Mouse (Mus musculus): ENCODE results near the gene Cdkl3. TPM values are rescaled to one million over a fixed set of nuclear protein-coding genes. Genes with fewer than 3 reads are reported as not detected.

Cdkl3 gene
- 13.4 TPM in 2 replicates for polyA plus RNA-seq (2016; fragmentation: Nextera tagmentation; extraction: Ambion mirVana)

DNA sequence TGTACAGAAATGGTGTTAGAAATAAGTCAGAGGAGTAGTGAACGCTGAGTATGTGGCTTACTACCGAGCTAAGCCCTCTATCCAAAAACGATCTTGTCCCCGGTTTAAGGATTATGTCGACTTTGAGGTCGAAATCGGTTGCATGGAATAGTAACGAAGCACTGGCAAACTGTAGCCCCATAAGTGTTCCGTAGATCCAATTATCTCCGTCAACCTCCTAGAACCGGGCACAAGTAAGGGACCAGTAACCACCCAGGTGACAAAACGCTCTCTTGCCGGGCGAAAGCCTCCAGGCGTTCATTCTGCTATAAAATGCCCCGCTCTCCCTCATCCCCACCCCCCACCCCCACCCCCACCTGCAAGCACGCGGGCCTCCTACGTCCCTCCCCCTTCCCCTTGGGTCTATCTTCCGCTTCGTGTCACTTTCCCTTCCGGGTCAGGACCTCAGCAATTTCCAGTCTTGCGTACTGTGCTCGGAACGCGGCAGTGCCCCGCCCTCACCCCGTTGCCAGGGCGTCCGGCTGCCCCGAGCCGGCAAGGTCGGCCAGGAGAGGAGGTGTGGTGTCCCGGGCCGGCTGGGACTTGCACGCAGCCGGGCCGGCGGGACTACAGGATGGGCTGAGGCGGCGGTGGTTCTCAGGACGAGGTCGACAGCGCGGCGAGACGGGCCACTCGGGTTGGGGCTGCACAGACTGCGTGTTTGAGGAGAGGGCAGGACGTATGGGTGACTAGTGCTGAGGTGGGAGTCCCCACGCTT lies at the start of gene Cdkl3:
Gene Cdkl3 (plus strand): TSS at position 450 of the 757 bp plus-strand sequence.
- H3K9ac ChIP-seq: peak within 1 kb of the TSS; percentile 82
- no peaks in the 10 kb centered on the region for H3K36me3 ChIP-seq
- H3K4me2 ChIP-seq (replicated peaks): peak within 1 kb of the TSS; percentile 61
- WGBS: under 1% methylated on average over 49 of the region's 51 CpGs
- H3K9me3 ChIP-seq: no peaks in the 10 kb centered on the region
- peak within 1 kb of the TSS; percentile 93 for H3K27ac ChIP-seq
- ATAC-seq (ENCODE audit: insufficient number of reproducible peaks, insufficient read depth, low FRiP score, low TSS enrichment): peak; percentile 85
- H3K27me3 ChIP-seq: no peaks in the 10 kb centered on the region
- H3K4me3 ChIP-seq: peak within 1 kb of the TSS; percentile 78
- H3K4me1 ChIP-seq: peaks cover 12% of the 10 kb centered on the region; the same call in 1 of the 2 replicates

DNA sequence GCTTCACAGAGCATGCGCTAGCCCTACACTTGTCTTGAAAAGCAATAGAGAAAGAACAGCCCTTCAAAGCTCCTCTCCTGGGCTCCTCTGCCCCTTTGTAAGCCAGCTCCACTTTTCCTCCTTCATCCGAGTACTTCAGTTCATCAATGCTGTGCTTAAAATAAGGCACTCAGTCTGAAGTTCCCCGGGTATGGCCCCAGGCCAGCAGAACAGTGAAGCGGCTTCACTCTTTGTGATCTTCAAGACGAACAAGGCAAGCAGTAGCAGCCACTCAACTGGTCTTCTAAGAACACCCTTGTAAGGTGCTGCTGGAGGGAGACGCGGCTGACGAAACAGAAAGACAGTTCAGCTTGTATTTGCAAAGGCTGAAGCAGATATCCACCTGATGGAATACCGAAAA lies 47.9 kb upstream of the Cdkl3 start:
- Histone ChIP-seq H3K9ac (no peak overlapping the region), H3K27ac (no peak overlapping the region), H3K4me2 (replicated peaks) (no peak overlapping the region), H3K4me3 (no peak overlapping the region), H3K36me3 (no peaks in the 10 kb centered on the region), H3K27me3 (no peaks in the 10 kb centered on the region), H3K9me3 (0 out of 2 replicates have a peak, but pooled peaks cover 3% of the 10 kb centered on the region), H3K4me1 (no peaks in the 10 kb centered on the region)
- 77% methylated on average over 9 of the region's 9 CpGs for WGBS
- no peak for ATAC-seq (ENCODE audit: insufficient number of reproducible peaks, insufficient read depth, low FRiP score, low TSS enrichment)

DNA sequence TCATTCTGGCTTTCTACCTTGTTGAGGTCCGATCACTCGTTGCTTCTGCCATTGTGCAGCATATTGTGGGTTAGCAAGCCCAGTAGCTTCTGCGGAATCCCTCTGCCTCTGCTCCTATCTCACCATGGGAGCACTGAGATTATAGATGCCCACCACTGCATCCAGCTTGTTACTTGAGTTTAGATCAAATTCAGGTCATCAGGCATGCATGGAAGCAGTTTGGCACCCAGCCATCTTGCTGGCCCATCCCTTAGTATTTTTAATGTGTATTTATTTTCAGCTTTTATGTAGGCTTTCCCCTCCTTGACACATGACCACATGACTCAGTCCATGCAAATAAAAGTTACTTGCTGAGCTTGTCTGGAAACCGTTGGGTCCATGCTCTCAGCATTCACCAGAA lies 46.3 kb upstream of the Cdkl3 start:
- no peaks in the 10 kb centered on the region for H3K36me3 ChIP-seq
- 95% methylated on average over 4 of the region's 4 CpGs for WGBS
- H3K4me3 ChIP-seq: no peak overlapping the region
- H3K4me1 ChIP-seq: no peaks in the 10 kb centered on the region
- ATAC-seq (ENCODE audit: insufficient number of reproducible peaks, insufficient read depth, low FRiP score, low TSS enrichment): no peak
- no peak overlapping the region for H3K9ac ChIP-seq
- no peaks in the 10 kb centered on the region for H3K27me3 ChIP-seq
- H3K4me2 ChIP-seq (replicated peaks): no peak overlapping the region
- H3K9me3 ChIP-seq: 0 out of 2 replicates have a peak, but pooled peaks cover 3% of the 10 kb centered on the region
- no peak overlapping the region for H3K27ac ChIP-seq

DNA sequence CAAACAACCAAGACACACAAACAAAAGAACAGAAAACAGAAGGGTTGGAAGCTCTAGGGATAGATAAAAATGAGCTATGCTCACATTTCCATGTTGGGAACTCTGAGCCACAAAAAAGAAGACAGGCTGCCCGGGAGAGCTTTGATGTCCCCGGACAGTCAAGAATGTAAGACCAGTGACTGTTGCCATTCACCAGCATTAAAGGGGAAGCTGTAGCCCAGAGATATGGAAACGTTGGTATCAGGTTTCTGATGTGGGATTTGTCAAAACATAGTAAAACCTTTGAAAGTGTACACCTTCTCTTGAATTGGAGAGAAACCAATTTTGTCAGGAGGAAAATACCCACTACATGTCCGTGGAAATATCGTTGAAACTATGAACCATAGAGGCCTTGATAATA lies 44.5 kb upstream of the Cdkl3 start:
- H3K27me3 ChIP-seq: no peaks in the 10 kb centered on the region
- H3K4me3 ChIP-seq: no peak overlapping the region
- H3K9me3 ChIP-seq: 0 out of 2 replicates have a peak, but pooled peaks cover 3% of the 10 kb centered on the region
- no peak overlapping the region for H3K4me2 ChIP-seq (replicated peaks)
- H3K36me3 ChIP-seq: no peaks in the 10 kb centered on the region
- H3K27ac ChIP-seq: no peak overlapping the region
- 78% methylated on average over 5 of the region's 5 CpGs for WGBS
- no peak for ATAC-seq (ENCODE audit: insufficient number of reproducible peaks, insufficient read depth, low FRiP score, low TSS enrichment)
- H3K4me1 ChIP-seq: no peaks in the 10 kb centered on the region
- no peak overlapping the region for H3K9ac ChIP-seq

DNA sequence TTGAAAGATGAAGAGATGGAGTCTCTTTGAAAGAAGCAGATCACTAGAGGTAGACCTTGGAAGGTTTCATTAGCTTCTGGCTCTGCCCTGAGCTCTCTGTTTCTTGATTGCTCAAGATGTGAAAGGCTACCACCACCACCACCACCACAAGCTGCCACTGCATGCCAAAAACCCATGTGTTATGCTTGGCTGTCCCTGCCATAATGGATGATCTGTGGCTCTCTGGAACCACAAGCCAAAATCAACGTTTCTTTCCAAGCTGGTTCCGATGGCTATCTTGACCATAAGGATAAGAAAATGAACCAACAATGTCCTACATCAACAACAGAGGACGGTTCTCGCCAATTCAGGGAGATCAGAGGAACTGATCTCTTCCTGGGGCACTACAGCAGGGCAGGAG lies 44.0 kb upstream of the Cdkl3 start:
- no peak overlapping the region for H3K4me3 ChIP-seq
- no peaks in the 10 kb centered on the region for H3K36me3 ChIP-seq
- H3K4me2 ChIP-seq (replicated peaks): no peak overlapping the region
- WGBS: 93% methylated on average over 4 of the region's 4 CpGs
- no peak overlapping the region for H3K9ac ChIP-seq
- H3K27me3 ChIP-seq: no peaks in the 10 kb centered on the region
- ATAC-seq (ENCODE audit: insufficient number of reproducible peaks, insufficient read depth, low FRiP score, low TSS enrichment): no peak
- no peak overlapping the region for H3K27ac ChIP-seq
- no peaks in the 10 kb centered on the region for H3K9me3 ChIP-seq
- H3K4me1 ChIP-seq: no peaks in the 10 kb centered on the region

DNA sequence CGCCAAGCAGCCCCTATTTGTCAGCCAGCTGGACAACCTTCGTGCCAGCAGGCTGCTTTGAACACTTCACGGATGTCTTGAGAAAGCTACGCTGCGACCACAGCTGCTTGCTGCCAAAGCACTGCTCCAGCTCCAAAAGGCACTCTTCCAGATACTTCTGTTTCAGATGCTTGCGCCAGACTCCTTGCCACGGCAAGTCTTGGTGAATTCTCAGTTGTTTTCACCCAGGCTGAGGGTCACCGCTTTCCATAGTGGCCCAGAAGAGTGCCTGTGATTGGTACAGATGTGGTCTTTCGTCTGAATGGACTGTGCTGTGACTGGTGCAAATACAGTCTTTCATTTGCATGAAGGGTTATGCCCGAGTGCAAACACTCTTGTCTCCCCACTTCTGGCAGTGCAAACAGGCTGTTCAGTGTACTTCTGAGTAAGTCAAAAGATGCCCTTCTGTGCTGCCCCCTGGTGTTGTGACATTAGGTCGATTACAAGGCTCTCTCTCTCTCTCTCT lies 43.0 kb upstream of the Cdkl3 start:
- H3K36me3 ChIP-seq: no peaks in the 10 kb centered on the region

DNA sequence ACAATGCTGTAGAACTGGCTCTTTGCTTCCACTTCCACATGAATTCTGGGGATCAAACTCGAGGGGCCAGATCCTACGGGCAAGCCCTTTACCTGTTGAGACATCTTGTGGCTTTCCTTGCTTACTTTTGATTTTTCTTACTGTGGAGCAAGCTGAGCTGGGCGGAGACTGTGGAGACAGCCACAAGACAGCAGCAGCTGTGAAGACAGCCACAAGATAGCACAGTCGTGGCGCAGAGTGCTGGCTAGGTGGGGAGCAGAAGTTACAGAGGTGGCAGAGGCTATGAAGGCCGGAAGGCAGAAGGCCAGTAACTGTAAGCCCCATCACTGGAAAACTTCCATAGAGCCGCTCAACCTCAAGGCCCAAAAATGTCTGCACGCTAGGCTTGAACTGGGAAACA lies 42.3 kb upstream of the Cdkl3 start:
- H3K4me2 ChIP-seq (replicated peaks): no peak overlapping the region
- WGBS: 87% methylated on average over 8 of the region's 8 CpGs
- H3K27me3 ChIP-seq: no peaks in the 10 kb centered on the region
- H3K36me3 ChIP-seq: no peaks in the 10 kb centered on the region
- no peak overlapping the region for H3K4me3 ChIP-seq
- ATAC-seq (ENCODE audit: insufficient number of reproducible peaks, insufficient read depth, low FRiP score, low TSS enrichment): no peak
- H3K9me3 ChIP-seq: no peaks in the 10 kb centered on the region
- no peaks in the 10 kb centered on the region for H3K4me1 ChIP-seq
- H3K27ac ChIP-seq: no peak overlapping the region
- H3K9ac ChIP-seq: no peak overlapping the region

More for the DNA sequence above, 43.0 kb upstream of the Cdkl3 start:
- WGBS: 68% methylated on average over 11 of the region's 11 CpGs
- H3K9me3 ChIP-seq: no peaks in the 10 kb centered on the region
- H3K4me2 ChIP-seq (replicated peaks): no peak overlapping the region
- no peak for ATAC-seq (ENCODE audit: insufficient number of reproducible peaks, insufficient read depth, low FRiP score, low TSS enrichment)
- H3K4me3 ChIP-seq: no peak overlapping the region
- no peak overlapping the region for H3K27ac ChIP-seq
- H3K4me1 ChIP-seq: no peaks in the 10 kb centered on the region
- H3K9ac ChIP-seq: no peak overlapping the region
- no peaks in the 10 kb centered on the region for H3K27me3 ChIP-seq

DNA sequence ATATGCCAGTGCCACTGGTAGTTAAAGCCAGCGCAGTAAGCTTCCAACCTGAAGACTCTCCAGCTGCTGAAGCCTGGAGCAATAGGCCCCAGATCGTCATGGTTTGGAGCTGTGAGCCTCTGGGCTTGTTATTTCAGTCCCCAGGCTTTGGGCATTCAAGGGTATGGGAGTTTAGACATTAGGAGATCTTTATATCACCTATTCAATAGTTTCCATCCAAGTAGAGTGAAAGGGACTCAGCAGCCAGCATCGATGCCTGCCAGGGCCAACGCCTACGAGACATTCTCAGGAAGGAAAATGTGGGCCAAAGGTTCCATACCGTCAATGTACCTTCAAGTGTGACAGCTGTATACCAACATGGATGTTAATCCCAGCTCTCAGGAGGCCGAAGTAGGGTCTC lies 41.7 kb upstream of the Cdkl3 start:
- Histone ChIP-seq H3K9ac (no peak overlapping the region), H3K4me2 (replicated peaks) (no peak overlapping the region), H3K27me3 (no peaks in the 10 kb centered on the region), H3K27ac (no peak overlapping the region), H3K36me3 (no peaks in the 10 kb centered on the region), H3K4me1 (no peaks in the 10 kb centered on the region), H3K4me3 (no peak overlapping the region), H3K9me3 (no peaks in the 10 kb centered on the region)
- WGBS: 90% methylated on average over 7 of the region's 7 CpGs
- no peak for ATAC-seq (ENCODE audit: insufficient number of reproducible peaks, insufficient read depth, low FRiP score, low TSS enrichment)

DNA sequence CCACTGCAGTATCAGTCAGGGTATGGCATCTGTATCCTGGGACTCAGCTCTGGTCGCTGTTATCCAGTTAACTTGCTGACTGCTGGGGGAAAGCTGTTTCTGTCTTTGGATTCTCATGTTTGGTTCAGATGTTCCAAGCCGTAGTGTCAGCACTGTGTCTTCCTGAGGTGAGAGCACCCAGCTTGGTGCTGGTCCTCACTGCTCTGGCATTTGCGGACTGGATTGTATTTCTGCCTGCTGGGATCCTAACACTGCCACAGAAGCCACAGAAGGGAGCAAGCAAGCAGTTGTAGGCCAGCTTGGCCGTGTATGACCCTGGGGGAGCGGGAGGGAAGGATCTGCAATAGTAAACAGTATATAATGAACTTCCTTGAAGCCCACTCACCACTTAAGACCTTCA lies 37.4 kb upstream of the Cdkl3 start:
- H3K4me3 ChIP-seq: no peak overlapping the region
- peaks cover 16% of the 10 kb centered on the region for H3K36me3 ChIP-seq
- H3K9me3 ChIP-seq: no peaks in the 10 kb centered on the region
- H3K27ac ChIP-seq: no peak overlapping the region
- no peaks in the 10 kb centered on the region for H3K27me3 ChIP-seq
- 77% methylated on average over 5 of the region's 5 CpGs for WGBS
- no peak for ATAC-seq (ENCODE audit: insufficient number of reproducible peaks, insufficient read depth, low FRiP score, low TSS enrichment)
- H3K9ac ChIP-seq: no peak overlapping the region
- H3K4me1 ChIP-seq: peaks cover 7% of the 10 kb centered on the region; the same call in 1 of the 2 replicates
- H3K4me2 ChIP-seq (replicated peaks): no peak overlapping the region

DNA sequence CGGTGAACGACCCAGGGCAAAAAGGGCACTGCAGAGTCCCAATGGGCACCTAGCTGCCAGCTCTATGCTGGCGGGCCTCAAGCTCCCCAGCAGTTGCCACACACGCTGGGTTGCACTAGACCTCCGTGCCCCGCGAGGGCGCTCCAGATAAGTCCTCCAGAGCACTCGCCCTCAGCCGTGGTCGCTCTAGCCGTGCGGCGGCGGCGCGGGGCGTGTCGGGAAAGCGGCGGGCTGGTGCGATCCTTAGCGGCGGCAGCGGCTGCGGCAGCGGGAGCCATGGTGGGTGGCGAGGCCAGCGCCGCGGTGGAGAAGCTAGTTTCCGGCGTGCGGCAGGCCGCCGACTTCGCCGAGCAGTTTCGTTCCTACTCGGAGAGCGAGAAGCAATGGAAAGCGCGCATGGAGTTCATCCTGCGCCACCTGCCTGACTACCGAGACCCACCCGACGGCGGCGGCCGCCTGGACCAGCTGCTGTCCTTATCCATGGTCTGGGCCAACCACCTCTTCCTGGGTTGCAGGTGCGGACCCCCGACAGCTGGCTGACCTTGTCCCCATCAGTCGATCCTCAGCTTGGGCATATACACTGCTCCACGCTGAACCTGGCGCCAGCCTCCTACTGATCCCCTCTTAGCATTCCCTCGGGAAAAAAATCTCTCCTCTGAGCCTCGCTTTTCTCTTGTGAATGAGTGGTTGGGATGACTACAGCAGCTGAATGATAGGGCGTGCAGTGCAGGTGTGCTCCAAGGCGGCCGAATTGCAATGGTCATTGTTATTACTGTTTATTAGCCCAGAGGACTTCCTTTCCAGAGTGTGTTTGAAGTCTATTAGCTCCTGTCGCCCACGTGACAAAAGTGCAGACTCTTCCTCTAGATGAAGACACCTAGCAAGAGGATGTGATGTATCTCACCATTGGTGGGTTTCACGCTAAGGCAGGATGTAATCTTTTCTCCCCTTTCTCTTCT lies 36.3 kb upstream of the Cdkl3 start, which contains the start of gene Cdkn2aipnl:
Gene Cdkn2aipnl (plus strand): TSS at position 219 of the 959 bp plus-strand sequence.
- Histone ChIP-seq H3K36me3 (peaks cover 26% of the 10 kb centered on the region), H3K4me2 (replicated peaks) (peak within 1 kb of the TSS; percentile 84), H3K9me3 (no peaks in the 10 kb centered on the region), H3K9ac (peak within 1 kb of the TSS; percentile 73), H3K27ac (peak within 1 kb of the TSS; percentile 2; the same call in 1 of the 2 replicates), H3K4me1 (peaks cover 7% of the 10 kb centered on the region; the same call in 1 of the 2 replicates), H3K4me3 (peak within 1 kb of the TSS; percentile 70), H3K27me3 (no peaks in the 10 kb centered on the region)
- ATAC-seq (ENCODE audit: insufficient number of reproducible peaks, insufficient read depth, low FRiP score, low TSS enrichment): peak; percentile 87
- 3% methylated on average over 63 of the region's 63 CpGs for WGBS

DNA sequence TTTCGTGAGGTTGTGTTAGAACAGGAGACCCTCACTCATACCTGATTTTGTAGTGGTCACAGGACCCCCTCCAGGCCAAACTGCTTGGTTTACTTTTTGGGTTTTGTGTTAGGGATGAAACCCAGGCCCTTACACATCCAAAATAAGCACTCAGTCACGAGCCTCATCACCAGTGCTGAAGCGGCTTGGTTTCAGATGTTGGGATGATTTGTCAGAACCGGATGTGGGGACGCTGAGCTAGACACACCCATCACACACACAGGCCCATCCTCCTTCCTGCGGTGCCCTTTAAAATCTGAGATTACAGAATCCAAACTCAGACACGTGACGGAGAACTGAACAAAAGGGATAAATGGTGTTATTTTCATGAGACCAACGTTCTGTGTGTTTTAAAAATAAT lies 35.1 kb upstream of the Cdkl3 start:
- Histone ChIP-seq H3K9me3 (no peaks in the 10 kb centered on the region), H3K4me1 (peaks cover 7% of the 10 kb centered on the region; the same call in 1 of the 2 replicates), H3K9ac (no peak overlapping the region), H3K4me3 (no peak overlapping the region), H3K4me2 (replicated peaks) (peak overlapping the region; percentile 84; the same call in 1 of the 2 replicates), H3K27ac (no peak overlapping the region), H3K27me3 (no peaks in the 10 kb centered on the region), H3K36me3 (peaks cover 37% of the 10 kb centered on the region)
- 94% methylated on average over 9 of the region's 9 CpGs for WGBS
- ATAC-seq (ENCODE audit: insufficient number of reproducible peaks, insufficient read depth, low FRiP score, low TSS enrichment): no peak
